Mouse (Mus musculus): ENCODE measurements at regions not wholly inside any gene's neighbourhood (a gene's known extent, or its start where the extent isn't known, plus 50 kb on each side); places are given as distances from the start of the nearest gene placed in this dataset.

- DNase-seq = no peak
Measured at GRCm38 (mm10) chr3:157842872-157843271, 82.0 kb downstream of the Cth start.

GRCm38 (mm10) chr3:157841164-157841719, 83.6 kb downstream of the Cth start:
- DNase-seq = no peak

DNA sequence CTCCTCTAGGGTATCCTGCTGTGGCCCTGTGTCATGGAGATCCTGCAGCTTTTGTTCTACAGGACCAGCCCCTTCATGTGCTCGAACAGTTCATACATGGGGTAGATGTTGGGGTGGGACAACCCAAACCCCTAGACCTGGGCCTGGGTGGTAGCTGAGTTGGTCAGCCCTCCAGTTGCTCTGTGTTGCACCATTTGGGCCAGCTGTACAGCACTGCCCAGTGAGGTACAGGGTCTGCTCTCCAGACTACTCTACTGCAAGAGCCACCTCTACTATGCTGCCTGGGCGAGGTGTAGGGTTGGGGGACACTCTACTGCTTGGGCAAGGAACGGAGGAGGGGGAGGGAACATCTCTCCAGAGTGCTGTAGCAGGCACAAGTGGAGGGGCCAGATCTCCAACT, 120.6 kb downstream of the Cth start:
- no peak for DNase-seq

- no peak for DNase-seq
Measured at GRCm38 (mm10) chr3:157803356-157803755, 121.5 kb downstream of the Cth start.

- no peak for DNase-seq
Measured at GRCm38 (mm10) chr3:157787559-157788256, 137.2 kb downstream of the Cth start.

DNA sequence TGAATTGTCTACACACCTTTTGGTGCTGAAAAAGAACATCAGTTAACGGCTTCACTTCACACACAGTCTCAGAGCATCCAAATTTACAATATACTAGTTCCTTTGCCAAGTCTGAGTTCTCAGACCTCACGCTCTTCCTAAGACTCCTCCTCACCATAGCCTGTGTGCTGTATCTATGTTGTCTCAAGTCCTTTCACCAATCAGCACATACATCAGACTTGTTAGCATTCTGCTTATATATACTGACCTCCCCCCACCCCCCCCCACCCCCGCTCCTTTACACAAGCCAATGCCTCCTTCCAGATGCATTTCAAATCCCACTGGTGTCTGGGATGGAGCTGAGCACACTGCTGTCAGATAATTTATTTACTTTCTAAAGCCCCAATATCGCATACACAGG, 143.8 kb downstream of the Cth start:
- no peak for DNase-seq

DNA sequence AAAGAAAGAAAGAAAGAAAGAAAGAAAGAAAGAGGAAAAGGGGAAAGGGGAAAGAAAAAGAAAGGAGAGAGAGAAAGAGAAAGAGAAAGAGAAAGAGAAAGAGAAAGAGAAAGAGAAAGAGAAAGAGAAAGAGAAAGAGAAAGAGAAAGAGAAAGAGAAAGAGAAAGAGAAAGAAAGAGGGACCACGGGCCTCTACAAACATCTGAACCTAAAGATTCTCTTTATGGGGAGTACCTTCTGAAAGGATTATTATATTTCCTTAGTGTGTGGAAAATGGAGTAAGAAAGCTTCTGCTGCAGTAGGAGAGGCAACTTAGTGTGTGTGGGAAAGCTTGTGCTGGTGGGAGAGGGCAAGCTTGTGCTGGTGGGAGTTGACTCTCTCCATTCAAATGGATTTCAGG, 147.1 kb downstream of the Cth start:
- DNase-seq = no peak

GRCm38 (mm10) chr3:157763487-157764199, 161.2 kb downstream of the Cth start:
- peak in 1 of 2 experiments; percentile 2 for DNase-seq

DNA sequence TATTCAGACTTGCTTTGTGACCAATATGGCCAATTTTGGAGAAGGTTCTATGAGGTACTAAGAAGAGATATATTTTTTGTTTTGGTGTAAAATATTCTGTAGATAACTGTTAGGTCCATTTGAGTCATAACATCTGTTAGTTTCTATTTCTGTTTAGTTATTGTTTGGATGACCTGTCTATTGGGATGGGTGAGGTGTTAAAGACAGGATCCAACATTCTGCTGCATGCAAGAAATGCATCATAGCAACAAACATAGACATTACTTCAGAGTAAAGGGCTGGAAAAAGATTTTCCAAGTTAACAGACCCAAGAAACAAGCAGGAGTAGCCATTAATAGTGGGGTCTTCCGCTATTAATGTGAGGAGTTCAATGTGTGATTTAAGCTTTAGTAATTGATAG, 165.0 kb downstream of the Cth start:
- no peak for DNase-seq

DNA sequence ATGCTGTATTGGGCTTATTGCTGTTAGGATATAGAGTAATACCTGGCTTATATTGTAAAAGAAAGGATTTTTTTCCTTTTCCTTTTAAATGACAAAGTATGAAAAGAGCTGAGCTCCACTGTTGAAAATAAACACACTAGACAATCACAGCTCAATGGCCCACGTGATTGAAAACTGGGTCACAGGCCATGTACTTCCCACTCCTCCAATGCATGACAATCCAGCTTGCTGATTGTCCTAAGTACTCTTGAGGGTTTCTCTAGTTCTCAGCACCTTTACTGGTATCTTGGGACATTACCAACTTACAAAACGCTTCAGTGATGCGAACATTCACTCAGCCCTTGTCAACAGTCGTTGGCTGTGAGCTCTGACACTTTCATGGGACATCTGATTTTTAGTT, 170.1 kb downstream of the Cth start:
- DNase-seq = peak in 1 of 2 experiments; percentile 1

GRCm38 (mm10) chr3:157750266-157750665, 174.6 kb downstream of the Cth start:
- DNase-seq = no peak

GRCm38 (mm10) chr3:157748395-157749037, 176.4 kb downstream of the Cth start:
- no peak for DNase-seq

- no peak for DNase-seq
Measured at GRCm38 (mm10) chr3:157743000-157743399, 176.3 kb downstream of the Ptger3 start.

- no peak for DNase-seq
Measured at GRCm38 (mm10) chr3:157739628-157740294, 173.1 kb downstream of the Ptger3 start.

GRCm38 (mm10) chr3:157732136-157732940, 165.6 kb downstream of the Ptger3 start:
- DNase-seq = no peak

- DNase-seq = no peak
Measured at GRCm38 (mm10) chr3:157729711-157730367, 163.1 kb downstream of the Ptger3 start.

DNA sequence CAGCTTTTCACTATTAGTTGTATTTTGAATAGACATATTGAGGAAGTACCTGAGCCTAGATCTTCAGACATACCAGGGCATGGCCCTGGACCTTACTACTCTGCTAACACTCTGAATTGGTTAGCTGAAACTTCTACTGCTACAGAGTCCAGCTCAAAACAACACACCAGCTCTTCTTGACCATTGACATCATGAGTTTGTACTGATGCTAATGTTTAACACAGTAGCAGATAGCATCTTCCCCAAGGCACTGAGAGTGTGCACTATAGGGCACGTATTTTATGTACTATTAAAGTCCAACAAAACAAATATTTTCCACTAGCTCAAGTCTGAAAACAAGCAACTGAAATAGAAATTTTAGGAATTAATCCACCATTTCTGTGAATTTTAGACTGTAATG, 157.8 kb downstream of the Ptger3 start:
- no peak for DNase-seq

GRCm38 (mm10) chr3:157723184-157723583, 156.5 kb downstream of the Ptger3 start:
- DNase-seq = no peak

DNA sequence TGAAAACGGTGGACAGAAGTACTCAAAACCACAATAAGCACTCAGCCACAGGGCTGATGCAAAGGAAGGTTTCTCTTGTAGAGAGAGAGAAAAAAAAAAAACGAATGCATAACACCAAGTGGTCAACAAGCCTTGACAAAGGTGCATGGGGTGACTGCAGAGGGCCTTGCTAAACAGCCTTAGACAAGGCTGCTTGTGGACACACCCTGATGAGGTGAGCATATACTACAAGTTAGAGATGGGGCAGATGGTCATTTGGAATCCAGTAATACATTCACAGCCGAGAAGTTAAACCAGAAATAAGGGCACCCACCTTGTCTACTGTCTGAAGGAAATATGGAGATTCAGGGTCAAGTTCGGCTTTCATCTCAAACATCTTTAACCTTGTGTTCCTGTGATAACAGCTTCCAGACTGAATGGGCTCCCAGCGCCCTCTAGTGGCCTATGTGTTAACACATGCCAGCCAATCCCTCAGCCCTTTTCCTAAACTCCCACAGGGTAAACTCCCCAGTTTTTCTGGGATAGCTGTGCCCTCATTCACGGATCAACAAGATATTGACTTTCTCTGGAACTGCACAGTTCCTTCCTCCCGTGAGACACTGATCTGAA, 150.7 kb downstream of the Ptger3 start:
- peak; percentile 44 to 78 for DNase-seq

DNA sequence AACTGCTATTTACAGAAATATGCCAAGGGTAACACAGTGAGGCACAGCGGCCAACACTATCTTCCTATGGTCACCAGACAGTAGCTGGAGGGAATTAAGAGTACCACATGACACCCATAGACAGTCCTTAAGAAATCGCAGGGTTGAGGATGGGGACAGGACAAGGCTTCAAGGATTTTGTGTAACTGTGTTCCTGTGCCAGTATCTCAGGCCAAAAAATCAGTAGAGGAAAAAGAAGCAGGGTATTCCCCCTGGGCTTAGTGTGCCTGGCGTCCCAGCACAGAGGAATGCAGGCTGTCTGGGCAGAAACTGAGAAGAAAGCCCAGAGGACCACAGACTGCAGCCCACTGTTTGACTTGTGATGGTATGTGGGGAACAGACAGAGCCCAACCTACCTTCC, 147.3 kb downstream of the Ptger3 start:
- peak in 1 of 2 experiments; percentile 13 for DNase-seq

Data from heart, adult 18-20 months (tissue).